Mouse (Mus musculus) activated CD4-positive, CD25-positive, alpha-beta regulatory T cell (primary cell): ENCODE results near the gene Jpt2. TPM values are rescaled to one million over a fixed set of nuclear protein-coding genes. Genes with fewer than 3 reads are reported as not detected.

Experiments
- polyA plus RNA-seq, 2 experiments: library from polyadenylated mRNA; unstranded; fragments of 100-300 nt; shearing (Covaris generic); gene quantifications; one replicate each; pipeline ENCODE4 v1.2.1; 2017

Jpt2 gene
- 10 to 100 TPM; 29.2 to 35.8 TPM for polyA plus RNA-seq

DNA sequence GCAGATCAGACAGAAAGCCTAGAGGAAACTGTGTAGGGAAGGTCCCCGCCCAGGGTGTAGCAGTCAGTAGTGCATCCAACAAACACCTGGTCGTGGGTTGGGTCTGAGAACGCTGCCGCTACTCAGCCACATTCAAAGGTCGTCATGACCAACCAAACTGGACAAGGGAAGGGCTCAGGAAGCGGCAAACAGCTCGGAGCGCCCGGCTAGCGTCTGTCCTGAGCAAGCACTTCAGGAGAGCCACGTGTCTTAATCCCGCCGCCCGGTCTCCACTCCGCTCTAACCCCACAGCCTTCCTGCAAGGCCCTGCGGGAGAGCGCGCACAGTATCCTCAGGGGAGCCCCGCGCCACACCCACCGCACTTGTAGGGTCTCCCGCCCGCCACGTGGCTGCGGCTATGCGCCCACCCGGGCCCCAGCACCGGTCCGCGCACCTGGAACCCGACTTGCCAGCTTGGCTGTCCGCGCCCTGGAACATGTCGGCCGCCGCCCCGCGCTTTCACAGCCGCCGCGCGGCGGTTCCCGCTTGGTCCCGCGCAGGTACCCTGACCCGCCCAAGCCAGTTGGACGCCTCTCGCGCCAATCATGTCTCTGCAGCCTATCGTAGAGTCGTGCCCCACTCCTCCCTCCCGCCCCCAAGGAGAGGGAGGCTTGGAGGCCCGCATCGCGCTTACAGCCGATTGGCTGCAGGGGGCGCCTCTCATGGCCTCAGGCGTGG lies at the start of gene Jpt2:
Jpt2 (minus strand) TSS at position 555 of the 717 bp plus-strand sequence.

GRCm38 (mm10) chr17:24936259-24937237 lies 23.9 kb downstream of the Jpt2 start, which contains the start of gene Mapk8ip3:
Gene Mapk8ip3 (minus strand): TSS chr17:24936977.

DNA sequence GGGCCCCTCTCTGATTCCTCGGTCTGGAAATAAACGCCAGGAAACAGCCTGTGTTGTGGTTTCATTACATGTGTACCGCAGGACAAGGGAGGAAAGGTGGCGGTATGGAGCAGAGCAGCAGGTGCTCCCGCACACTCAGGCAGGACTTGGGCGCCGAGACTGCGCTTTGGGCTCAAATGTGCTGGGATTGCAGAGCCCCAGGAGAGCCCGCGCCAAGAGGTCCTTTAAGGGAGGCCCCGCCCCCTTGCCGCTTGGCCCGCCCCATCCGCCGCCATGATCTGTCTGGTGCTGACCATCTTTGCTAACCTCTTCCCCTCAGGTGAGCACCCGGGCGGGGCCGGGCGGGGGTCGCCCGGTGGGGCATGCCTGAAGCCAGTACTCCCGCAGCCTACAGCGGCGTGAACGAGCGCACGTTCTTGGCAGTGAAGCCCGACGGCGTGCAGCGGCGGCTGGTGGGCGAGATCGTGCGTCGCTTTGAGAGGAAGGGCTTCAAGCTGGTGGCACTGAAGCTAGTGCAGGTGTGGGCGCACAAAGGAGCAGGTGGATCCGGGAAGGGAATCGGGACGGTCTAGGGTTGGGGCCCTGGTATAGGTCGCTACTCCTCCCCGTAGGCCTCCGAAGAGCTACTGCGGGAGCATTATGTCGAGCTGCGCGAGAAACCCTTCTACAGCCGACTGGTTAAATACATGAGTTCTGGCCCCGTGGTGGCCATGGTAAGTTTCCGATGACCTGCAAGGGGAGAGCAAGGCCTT lies 64.1 kb downstream of the Jpt2 start, which contains the start of gene Nme3:
Nme3 (plus strand) TSS at position 260 of the 752 bp plus-strand sequence.

DNA sequence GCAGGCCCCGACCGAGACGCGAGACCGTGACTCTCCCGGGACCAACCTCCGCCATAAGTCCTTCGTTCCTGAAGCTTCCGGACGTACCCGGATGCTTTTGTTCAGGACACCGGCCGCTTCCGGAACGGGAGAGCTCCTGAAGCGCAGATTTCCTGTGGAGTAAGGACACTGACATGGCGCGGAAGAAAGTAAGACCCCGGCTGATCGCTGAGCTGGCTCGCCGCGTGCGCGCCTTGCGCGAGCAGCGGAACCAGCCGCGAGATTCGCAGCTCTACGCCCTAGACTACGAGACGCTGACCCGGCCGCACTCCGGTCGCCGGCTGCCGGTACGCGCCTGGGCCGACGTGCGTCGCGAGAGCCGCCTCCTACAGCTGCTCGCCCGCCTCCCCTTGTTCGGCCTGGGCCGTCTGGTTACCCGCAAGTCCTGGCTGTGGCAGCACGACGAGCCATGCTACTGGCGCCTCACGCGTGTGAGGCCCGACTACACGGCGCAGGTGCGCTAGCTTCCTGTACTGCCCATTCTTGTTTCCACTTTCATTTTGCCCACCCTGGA lies 65.4 kb downstream of the Jpt2 start, which contains the start of the genes Eme2 and Mrps34:
Eme2 (minus strand) TSS at position 93 of the 553 bp plus-strand sequence.
Mrps34 (plus strand) TSS at position 122 of the 553 bp plus-strand sequence.

Other genes starting within 250 kb of the Jpt2 start
- gene Rnf151, start 242.6 kb downstream of the Jpt2 start, polyA plus RNA-seq = under 1 TPM; 0.18 to 0.50 TPM
- gene Rps2, start 242.6 kb downstream of the Jpt2 start, polyA plus RNA-seq = 1,000 to 10,000 TPM in 1 of 2 experiments, 100 to 1,000 TPM in 1; 636 to 1,022 TPM
- 100 to 1,000 TPM; 191 to 287 TPM for gene Ndufb10, start 236.2 kb downstream of the Jpt2 start, polyA plus RNA-seq
- gene Rpl3l, start 232.9 kb downstream of the Jpt2 start, polyA plus RNA-seq = under 1 TPM; 0.16 to 0.18 TPM
- 10 to 100 TPM; 20.5 to 22.6 TPM for gene Msrb1, start 224.0 kb downstream of the Jpt2 start, polyA plus RNA-seq
- not detected for gene Hs3st6, start 207.7 kb downstream of the Jpt2 start, polyA plus RNA-seq
- gene Meiob, start 156.4 kb downstream of the Jpt2 start, polyA plus RNA-seq = not detected
- gene Hagh, start 120.5 kb downstream of the Jpt2 start, polyA plus RNA-seq = 10 to 100 TPM; 31.4 to 43.7 TPM
- gene Fahd1, start 110.3 kb downstream of the Jpt2 start, polyA plus RNA-seq = 1 to 10 TPM; 2.1 to 2.5 TPM
- gene Igfals, start 94.7 kb downstream of the Jpt2 start, polyA plus RNA-seq = not detected
- 100 to 1,000 TPM; 110 to 137 TPM for gene Nubp2, start 74.3 kb downstream of the Jpt2 start, polyA plus RNA-seq
- 10 to 100 TPM; 55.8 to 76.0 TPM for gene Spsb3, start 74.0 kb downstream of the Jpt2 start, polyA plus RNA-seq
- gene Eme2, start 65.6 kb downstream of the Jpt2 start, polyA plus RNA-seq = 10 to 100 TPM; 35.1 to 39.1 TPM
- gene Mrps34, start 65.6 kb downstream of the Jpt2 start, polyA plus RNA-seq = 100 to 1,000 TPM in 1 of 2 experiments, 10 to 100 TPM in 1; 86.5 to 135 TPM
- gene Nme3, start 64.2 kb downstream of the Jpt2 start, polyA plus RNA-seq = 10 to 100 TPM; 51.3 to 58.1 TPM
- 10 to 100 TPM; 30.5 to 33.8 TPM for gene Mapk8ip3, start 23.7 kb downstream of the Jpt2 start, polyA plus RNA-seq
- 10 to 100 TPM in 1 of 2 experiments, 1 to 10 TPM in 1; 7.4 to 11.0 TPM for gene Cramp1l, start 55.1 kb upstream of the Jpt2 start, polyA plus RNA-seq
- gene Ift140, start 55.4 kb upstream of the Jpt2 start, polyA plus RNA-seq = 10 to 100 TPM; 13.6 to 14.1 TPM
- 1 to 10 TPM in 1 of 2 experiments, under 1 TPM in 1; 0.91 to 1.0 TPM for gene Tmem204, start 122.9 kb upstream of the Jpt2 start, polyA plus RNA-seq
- 10 to 100 TPM; 18.6 to 21.5 TPM for gene Telo2, start 155.3 kb upstream of the Jpt2 start, polyA plus RNA-seq
- under 1 TPM in 1 of 2 experiments, not detected in 1; 0.33 TPM for gene Ptx4, start 160.1 kb upstream of the Jpt2 start, polyA plus RNA-seq
- 10 to 100 TPM; 26.5 to 27.8 TPM for gene Clcn7, start 172.7 kb upstream of the Jpt2 start, polyA plus RNA-seq
- under 1 TPM in 1 of 2 experiments, not detected in 1; 0.14 TPM for gene Ccdc154, start 201.8 kb upstream of the Jpt2 start, polyA plus RNA-seq
- not detected for gene Gm38655, start 214.8 kb upstream of the Jpt2 start, polyA plus RNA-seq
- 10 to 100 TPM; 21.9 to 25.9 TPM for gene BC003965, start 223.9 kb upstream of the Jpt2 start, polyA plus RNA-seq
- 10 to 100 TPM; 15.9 to 31.9 TPM for gene Unkl, start 227.7 kb upstream of the Jpt2 start, polyA plus RNA-seq